In the genomic region with DNA sequence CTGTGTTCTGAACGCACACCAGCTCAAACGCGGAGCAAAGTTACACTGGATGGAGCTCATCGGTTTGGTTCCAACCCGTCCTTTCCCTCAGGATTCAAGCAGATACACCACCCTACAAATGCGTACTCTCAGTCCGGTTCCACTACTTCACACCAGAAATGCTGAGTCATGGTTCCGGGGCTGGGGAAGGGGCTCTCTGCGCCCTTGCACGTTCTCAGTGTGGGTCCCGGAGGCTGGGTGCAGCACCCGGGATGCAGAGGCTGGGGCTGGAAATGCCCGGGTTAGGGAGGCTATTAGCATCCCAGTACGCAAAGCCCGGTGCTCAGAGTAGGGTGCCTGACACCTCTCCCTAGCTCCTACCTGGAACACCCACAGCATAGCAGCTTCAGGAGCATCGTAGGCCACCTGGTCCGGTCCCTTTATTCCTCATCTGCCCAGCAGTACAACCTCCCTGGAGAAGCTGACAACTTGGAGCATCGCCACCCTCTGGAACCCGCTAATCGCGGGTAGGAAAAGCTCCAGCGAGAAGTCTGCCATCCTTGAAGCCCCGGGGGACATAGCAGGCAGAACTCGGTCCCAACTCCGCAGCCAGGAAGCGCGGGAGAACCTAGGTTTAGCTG, we compare ENCODE assay signal across 8 mouse cellular contexts. TPM values are rescaled to one million over a fixed set of nuclear protein-coding genes. Genes with fewer than 3 reads are reported as not detected.
DNase-seq lines count a peak whose midpoint lies in the region; ATAC-seq and TF ChIP-seq lines count a peak whose summit lies in the region.

No protein-coding gene starts in this region.

- intact Hi-C loops in gastrocnemius, adult 2 months (cut with DNase I), result loop anchor here (5.0 kb wide), 2 partner anchors 60 to 135 kb away; no protein-coding TSS in a partner anchor

- H3K9me3 ChIP-seq in hindbrain, postnatal 0 days (ENCODE audit: low read length), result no peaks in the 10 kb centered on the region
- no peaks in the 10 kb centered on the region for H3K9me3 ChIP-seq in limb, embryonic 11.5 days (ENCODE audit: control insufficient read depth, low read length)
- no peaks in the 10 kb centered on the region for H3K9me3 ChIP-seq in midbrain, embryonic 16.5 days (replicated peaks; ENCODE audit: control insufficient read depth, low read length, poor library complexity, severe bottlenecking)

- H3K4me3 ChIP-seq in gastrocnemius, adult 2 months, result peak overlapping the region; percentile 89
- peak overlapping the region; percentile 78 for H3K4me3 ChIP-seq in hindbrain, postnatal 0 days (ENCODE audit: low read length)
- peak overlapping the region; percentile 53 for H3K4me3 ChIP-seq in limb, embryonic 11.5 days (ENCODE audit: low read depth, low read length)
- peak overlapping the region; percentile 78 for H3K4me3 ChIP-seq in midbrain, embryonic 16.5 days (ENCODE audit: low read depth, low read length)

- no peaks in the 10 kb centered on the region for H3K36me3 ChIP-seq in hindbrain, postnatal 0 days (ENCODE audit: insufficient read depth, low read length)
- no peaks in the 10 kb centered on the region for H3K36me3 ChIP-seq in limb, embryonic 11.5 days (ENCODE audit: control insufficient read depth, insufficient read depth, low read length)
- H3K36me3 ChIP-seq in midbrain, embryonic 16.5 days (ENCODE audit: control insufficient read depth, insufficient read depth, low read length), result no peaks in the 10 kb centered on the region

- peak; percentile 53 for DNase-seq in cerebellum, postnatal 10 days
- DNase-seq in cerebellum, adult 9-11 months, result no peak
- DNase-seq in brain, adult 2 months (ENCODE audit: low read depth, low spot score), result peak; percentile 62
- peak; percentile 66 for DNase-seq in gastrocnemius, adult 2 months
- DNase-seq in hindbrain, postnatal 0 days (ENCODE audit: low spot score), result peak; percentile 54
- DNase-seq in limb, embryonic 11.5 days (ENCODE audit: low spot score), result peak; percentile 57
- DNase-seq in spleen, postnatal 14 days (ENCODE audit: low spot score in 2 of 2), result no peak

- WGBS in hindbrain, postnatal 0 days, result under 1% methylated on average over 27 of the region's 27 CpGs
- 1% methylated on average over 27 of the region's 27 CpGs for WGBS in limb, embryonic 11.5 days
- WGBS in midbrain, embryonic 16.5 days, result under 1% methylated on average over 27 of the region's 27 CpGs

- peak overlapping the region; percentile 88 for H3K27ac ChIP-seq in gastrocnemius, adult 2 months
- H3K27ac ChIP-seq in hindbrain, postnatal 0 days, result peak overlapping the region; percentile 74; the same call in 1 of the 2 replicates
- H3K27ac ChIP-seq in limb, embryonic 11.5 days (replicated peaks; ENCODE audit: low read depth, low read length), result no peak overlapping the region
- no peak overlapping the region for H3K27ac ChIP-seq in midbrain, embryonic 16.5 days (ENCODE audit: low read length)

- peak overlapping the region; percentile 93 for H3K4me2 ChIP-seq in hindbrain, postnatal 0 days (ENCODE audit: low read depth, low read length)
- H3K4me2 ChIP-seq in limb, embryonic 11.5 days (ENCODE audit: low read depth, severe bottlenecking), result peak overlapping the region; percentile 90
- H3K4me2 ChIP-seq in midbrain, embryonic 16.5 days (ENCODE audit: low read length), result peak overlapping the region; percentile 72

- H3K4me1 ChIP-seq in hindbrain, postnatal 0 days (ENCODE audit: insufficient read depth, low read length), result peaks cover 14% of the 10 kb centered on the region
- H3K4me1 ChIP-seq in limb, embryonic 11.5 days (ENCODE audit: control insufficient read depth, insufficient read depth, low read length), result peaks cover 12% of the 10 kb centered on the region
- H3K4me1 ChIP-seq in midbrain, embryonic 16.5 days (ENCODE audit: control insufficient read depth, insufficient read depth, low read length), result peaks cover 16% of the 10 kb centered on the region

- no peak for TF ChIP-seq CTCF in gastrocnemius, adult 2 months (IDR thresholded peaks at IDR 0.05)
- TF ChIP-seq CTCF in hindbrain, postnatal 0 days (IDR thresholded peaks at IDR 0.05; ENCODE audit: low read depth), result no peak

- H3K9ac ChIP-seq in hindbrain, postnatal 0 days (replicated peaks; ENCODE audit: low read length), result peak overlapping the region; percentile 74
- H3K9ac ChIP-seq in limb, embryonic 11.5 days (ENCODE audit: low read length), result peak overlapping the region; percentile 66
- peak overlapping the region; percentile 86 for H3K9ac ChIP-seq in midbrain, embryonic 16.5 days (ENCODE audit: low read depth, low read length)

- no peaks in the 10 kb centered on the region for H3K27me3 ChIP-seq in hindbrain, postnatal 0 days (ENCODE audit: insufficient read depth, low read length)
- peaks cover 16% of the 10 kb centered on the region for H3K27me3 ChIP-seq in limb, embryonic 11.5 days (ENCODE audit: control insufficient read depth, insufficient read depth, low read length)
- no peaks in the 10 kb centered on the region for H3K27me3 ChIP-seq in midbrain, embryonic 16.5 days (ENCODE audit: control insufficient read depth, insufficient read depth, low read depth, low read length)

- ATAC-seq in hindbrain, postnatal 0 days, result peak; percentile 27
- ATAC-seq in limb, embryonic 11.5 days (ENCODE audit: insufficient number of reproducible peaks, low FRiP score, low TSS enrichment, low read depth), result no peak
- ATAC-seq in midbrain, embryonic 16.5 days, result peak; percentile 20

RNA-seq across cellular contexts. Expression of a gene that starts 1.4 kb away (rescaled TPM):
- total RNA-seq in gastrocnemius, adult 2 months (2021), result 10 to 100 TPM; 55.4 to 64.8 TPM
- 35.1 and 45.4 TPM in 2 replicates for total RNA-seq in hindbrain, postnatal 0 days (2014; rRNA removed)
- 2.4 and 3.0 TPM in 2 replicates for polyA plus RNA-seq in hindbrain, postnatal 0 days (2015; fragmentation: Nextera tagmentation; extraction: Ambion mirVana)
- polyA plus RNA-seq in limb, embryonic 11.5 days (2014; fragmentation: Nextera tagmentation; extraction: Ambion mirVana), result 1.0 and 1.8 TPM in 2 replicates
- polyA plus RNA-seq in midbrain, embryonic 16.5 days (2015; fragmentation: Nextera tagmentation; extraction: Ambion mirVana), result 2.6 and 2.9 TPM in 2 replicates

Comparison
In these comparisons a context has a peak if more than half of its experiments do, and no peak if none do; other contexts are left out.
1. DNase-seq: peak in cerebellum, postnatal 10 days (2 of 2), brain, adult 2 months (single experiment), gastrocnemius, adult 2 months (single experiment), hindbrain, postnatal 0 days (single experiment) and limb, embryonic 11.5 days (single experiment); none in cerebellum, adult 9-11 months (single experiment) and spleen, postnatal 14 days (0 of 2).
2. H3K27ac ChIP-seq: peak in gastrocnemius, adult 2 months (single experiment) and hindbrain, postnatal 0 days (single experiment); none in limb, embryonic 11.5 days (single experiment) and midbrain, embryonic 16.5 days (single experiment).
3. Peak in every context shown above with its lines, with median percentiles within 50 percentile points of each other: H3K4me3 ChIP-seq, H3K4me2 ChIP-seq and H3K9ac ChIP-seq.